Mouse (Mus musculus) layer of hippocampus, adult 9-10 months (tissue): ENCODE results near the gene R3hdm2.

Experiments used
- DNase-seq: peaks from one replicate; pipeline ENCODE4 v3.0.0; 2022; ENCODE audit warnings: low spot score

The R3hdm2 gene

GRCm38 (mm10) chr10:127496156-127496555 is 116.0 kb downstream of the R3hdm2 start:
- DNase-seq: no peak

GRCm38 (mm10) chr10:127499516-127499915 is 119.4 kb downstream of the R3hdm2 start:
- DNase-seq: no peak

- no peak for DNase-seq
Measured at GRCm38 (mm10) chr10:127500042-127500441, 119.9 kb downstream of the R3hdm2 start.

GRCm38 (mm10) chr10:127500894-127501893 is 121.1 kb downstream of the R3hdm2 start, which contains the start of gene Stac3:
TSS of gene Stac3 (plus strand) at chr10:127501686.
- no peak for DNase-seq

GRCm38 (mm10) chr10:127508239-127508638 is 128.1 kb downstream of the R3hdm2 start:
- no peak for DNase-seq

GRCm38 (mm10) chr10:127509051-127509836 is 129.1 kb downstream of the R3hdm2 start:
- peak; percentile 83 for DNase-seq

GRCm38 (mm10) chr10:127509837-127510701 is 129.9 kb downstream of the R3hdm2 start:
- no peak for DNase-seq

GRCm38 (mm10) chr10:127510895-127511617 is 130.9 kb downstream of the R3hdm2 start:
- DNase-seq: no peak

- no peak for DNase-seq
Measured at GRCm38 (mm10) chr10:127511634-127512306, 131.6 kb downstream of the R3hdm2 start.

- no peak for DNase-seq
Measured at GRCm38 (mm10) chr10:127512307-127512666, 132.2 kb downstream of the R3hdm2 start.

GRCm38 (mm10) chr10:127512813-127513212 is 132.7 kb downstream of the R3hdm2 start:
- peak; percentile 97 for DNase-seq

- no peak for DNase-seq
Measured at GRCm38 (mm10) chr10:127513501-127514091, 133.5 kb downstream of the R3hdm2 start.

- no peak for DNase-seq
Measured at GRCm38 (mm10) chr10:127514111-127514698, 134.1 kb downstream of the R3hdm2 start.

GRCm38 (mm10) chr10:127514764-127515163 is 134.6 kb downstream of the R3hdm2 start, which contains the start of gene Ndufa4l2:
TSS of gene Ndufa4l2 (plus strand) at chr10:127514967.
- no peak for DNase-seq

GRCm38 (mm10) chr10:127515271-127515982 is 135.3 kb downstream of the R3hdm2 start:
- DNase-seq: no peak

GRCm38 (mm10) chr10:127515983-127516459 is 135.9 kb downstream of the R3hdm2 start:
- no peak for DNase-seq

GRCm38 (mm10) chr10:127516576-127517260 is 136.6 kb downstream of the R3hdm2 start:
- no peak for DNase-seq

GRCm38 (mm10) chr10:127517941-127518340 is 137.8 kb downstream of the R3hdm2 start:
- no peak for DNase-seq
